Mouse (Mus musculus) retina, postnatal 7 days (tissue): ENCODE measurements around the gene Trpv4.

Experiments
- DNase-seq: peaks from one replicate; pipeline ENCODE4 v3.0.0-alpha.2; 2012; ENCODE audit warnings: low read depth, low spot score

The Trpv4 gene

GRCm38 (mm10) chr5:114590043-114590913 lies 67.9 kb downstream of the Trpv4 start:
- no peak for DNase-seq

GRCm38 (mm10) chr5:114589454-114589853 lies 68.8 kb downstream of the Trpv4 start:
- no peak for DNase-seq

GRCm38 (mm10) chr5:114589026-114589425 lies 69.2 kb downstream of the Trpv4 start:
- no peak for DNase-seq

GRCm38 (mm10) chr5:114588416-114588815 lies 69.8 kb downstream of the Trpv4 start:
- no peak for DNase-seq

- DNase-seq, result no peak
Measured at GRCm38 (mm10) chr5:114587908-114588307, 70.3 kb downstream of the Trpv4 start.

- DNase-seq, result no peak
Measured at GRCm38 (mm10) chr5:114585682-114586081, 72.5 kb downstream of the Trpv4 start.

- DNase-seq, result no peak
Measured at GRCm38 (mm10) chr5:114584293-114585104, 73.7 kb downstream of the Trpv4 start.

GRCm38 (mm10) chr5:114583490-114584175 lies 74.6 kb downstream of the Trpv4 start:
- no peak for DNase-seq

GRCm38 (mm10) chr5:114583046-114583445 lies 75.2 kb downstream of the Trpv4 start:
- no peak for DNase-seq

- no peak for DNase-seq
Measured at GRCm38 (mm10) chr5:114581486-114581885, 76.7 kb downstream of the Trpv4 start.

- no peak for DNase-seq
Measured at GRCm38 (mm10) chr5:114579714-114580357, 78.4 kb downstream of the Trpv4 start.

GRCm38 (mm10) chr5:114578361-114578760 lies 79.9 kb downstream of the Trpv4 start:
- DNase-seq, result no peak

GRCm38 (mm10) chr5:114575986-114576605 lies 82.1 kb downstream of the Trpv4 start:
- DNase-seq, result no peak

GRCm38 (mm10) chr5:114575530-114575929 lies 82.7 kb downstream of the Trpv4 start:
- no peak for DNase-seq

GRCm38 (mm10) chr5:114575010-114575409 lies 83.2 kb downstream of the Trpv4 start:
- DNase-seq, result no peak

- DNase-seq, result no peak
Measured at GRCm38 (mm10) chr5:114573920-114574628, 84.1 kb downstream of the Trpv4 start.

- DNase-seq, result no peak
Measured at GRCm38 (mm10) chr5:114572997-114573396, 85.2 kb downstream of the Trpv4 start.
